Mouse (Mus musculus) brown adipose tissue, adult 24 weeks (tissue): ENCODE data around the gene Gpank1. TPM values are rescaled to one million over a fixed set of nuclear protein-coding genes. Genes with fewer than 3 reads are reported as not detected.
A peak's percentile ranks its signal among the peaks of the same experiment; 100 is the strongest.
"Not testable (repeated sequence)": the region's sequence is repeated elsewhere in the genome, so short reads cannot be mapped to it uniquely, and the experiment has no call there.

Experiments
- H3K27ac ChIP-seq: fragments of 200-500 bp; replicated peaks from 2 replicates; pipeline ENCODE4 v1.5.1; 2012; ENCODE audit warnings: low read depth, mild to moderate bottlenecking, low read length
- H3K4me1 ChIP-seq: fragments of 200-500 bp; 2 replicates; pipeline ENCODE4 v1.6.1; 2012; ENCODE audit warnings: low read length, mixed read lengths; ENCODE audit not compliant: control insufficient read depth, insufficient read depth, insufficient read length
- H3K4me3 ChIP-seq: fragments of 200-500 bp; 2 replicates; pipeline ENCODE4 v1.5.1; 2012; ENCODE audit warnings: low read depth, mild to moderate bottlenecking, low read length, moderate library complexity; ENCODE audit not compliant: insufficient read depth
- polyA plus RNA-seq: library from polyadenylated mRNA; stranded (reverse); fragments of >200 nt; gene quantifications from 2 replicates; pipeline ENCODE4 v1.2.4, GENCODE M21; 2012; ENCODE audit not compliant: missing spikeins, insufficient read depth, insufficient read length

Gene Gpank1
- polyA plus RNA-seq, 1 experiment = 7.9 TPM

GRCm38 (mm10) chr17:35111774-35112173 is 9.5 kb upstream of the Gpank1 start:
- H3K4me3 ChIP-seq = no peak overlapping the region
- no peaks in the 10 kb centered on the region for H3K4me1 ChIP-seq
- H3K27ac ChIP-seq = no peak overlapping the region

- no peak within 1 kb of the TSS for H3K27ac ChIP-seq
- no peak within 1 kb of the TSS for H3K4me3 ChIP-seq
- H3K4me1 ChIP-seq = peaks cover 2% of the 10 kb centered on the region; the same call in 1 of the 2 replicates
Measured at GRCm38 (mm10) chr17:35115046-35116019, 5.9 kb upstream of the Gpank1 start, which contains the start of gene Ly6g5b. Gene Ly6g5b, minus strand, starts transcription at chr17:35115428.

- peak overlapping the region; percentile 56 for H3K27ac ChIP-seq
- peak overlapping the region; percentile 92 for H3K4me3 ChIP-seq
- peaks cover 2% of the 10 kb centered on the region; the same call in 1 of the 2 replicates for H3K4me1 ChIP-seq
Measured at GRCm38 (mm10) chr17:35120745-35121142, 511 bp upstream of the Gpank1 start.

GRCm38 (mm10) chr17:35121871-35122303 is 632 bp downstream of the Gpank1 start, which contains the start of gene Csnk2b:
Gene Csnk2b, minus strand, starts transcription at chr17:35122053.
- H3K4me3 ChIP-seq = peak within 1 kb of the TSS; percentile 92
- peaks cover 3% of the 10 kb centered on the region for H3K4me1 ChIP-seq
- peak within 1 kb of the TSS; percentile 67 for H3K27ac ChIP-seq

- H3K4me3 ChIP-seq, H3K4me1 ChIP-seq, H3K27ac ChIP-seq: not testable (repeated sequence)
Measured at GRCm38 (mm10) chr17:35123287-35123686, 2.0 kb downstream of the Gpank1 start.

GRCm38 (mm10) chr17:35124261-35124896 is 3.1 kb downstream of the Gpank1 start:
- not testable (repeated sequence) for H3K4me1 ChIP-seq, H3K27ac ChIP-seq, H3K4me3 ChIP-seq

- H3K27ac ChIP-seq = no peak overlapping the region
- H3K4me3 ChIP-seq = no peak overlapping the region
- peaks cover 9% of the 10 kb centered on the region for H3K4me1 ChIP-seq
Measured at GRCm38 (mm10) chr17:35125081-35125480, 3.8 kb downstream of the Gpank1 start.

- peaks cover 7% of the 10 kb centered on the region for H3K4me1 ChIP-seq
- peak overlapping the region; percentile 86; the same call in 1 of the 2 replicates for H3K4me3 ChIP-seq
- peak overlapping the region; percentile 90; the same call in 1 of the 2 replicates for H3K27ac ChIP-seq
Measured at GRCm38 (mm10) chr17:35125578-35125977, 4.3 kb downstream of the Gpank1 start.

- Histone ChIP-seq H3K4me1 (peaks cover 7% of the 10 kb centered on the region), H3K27ac (peak within 1 kb of the TSS; percentile 90)
Measured at GRCm38 (mm10) chr17:35126206-35126611, 5.0 kb downstream of the Gpank1 start, which contains the start of gene D17H6S53E. Gene D17H6S53E, plus strand, starts transcription at chr17:35126373.

GRCm38 (mm10) chr17:35127017-35127416 is 5.8 kb downstream of the Gpank1 start:
- H3K4me3 ChIP-seq = peak overlapping the region; percentile 86
- H3K27ac ChIP-seq = peak overlapping the region; percentile 90
- H3K4me1 ChIP-seq = peaks cover 7% of the 10 kb centered on the region

More at GRCm38 (mm10) chr17:35126206-35126611, 5.0 kb downstream of the Gpank1 start, which contains the start of gene D17H6S53E:
- H3K4me3 ChIP-seq = peak within 1 kb of the TSS; percentile 86

GRCm38 (mm10) chr17:35128996-35129395 is 7.7 kb downstream of the Gpank1 start:
- no peak overlapping the region for H3K27ac ChIP-seq
- peaks cover 7% of the 10 kb centered on the region for H3K4me1 ChIP-seq
- no peak overlapping the region for H3K4me3 ChIP-seq

- Histone ChIP-seq H3K4me3 (no peak overlapping the region), H3K27ac (no peak overlapping the region), H3K4me1 (peaks cover 7% of the 10 kb centered on the region)
Measured at GRCm38 (mm10) chr17:35131038-35131437, 9.8 kb downstream of the Gpank1 start.

GRCm38 (mm10) chr17:35131500-35132173 is 10.4 kb downstream of the Gpank1 start, which contains the start of gene Apom:
Gene Apom, minus strand, starts transcription at chr17:35132050.
- H3K4me3 ChIP-seq = no peak within 1 kb of the TSS

GRCm38 (mm10) chr17:35132174-35132560 is 10.9 kb downstream of the Gpank1 start:
- Histone ChIP-seq H3K4me3 (no peak overlapping the region), H3K4me1 (peaks cover 4% of the 10 kb centered on the region; the same call in 1 of the 2 replicates), H3K27ac (no peak overlapping the region)

More at GRCm38 (mm10) chr17:35131500-35132173, 10.4 kb downstream of the Gpank1 start, which contains the start of gene Apom:
- Histone ChIP-seq H3K4me1 (peaks cover 7% of the 10 kb centered on the region), H3K27ac (no peak within 1 kb of the TSS)
